8 mouse cellular contexts compared by ENCODE assay signal in the genomic region with DNA sequence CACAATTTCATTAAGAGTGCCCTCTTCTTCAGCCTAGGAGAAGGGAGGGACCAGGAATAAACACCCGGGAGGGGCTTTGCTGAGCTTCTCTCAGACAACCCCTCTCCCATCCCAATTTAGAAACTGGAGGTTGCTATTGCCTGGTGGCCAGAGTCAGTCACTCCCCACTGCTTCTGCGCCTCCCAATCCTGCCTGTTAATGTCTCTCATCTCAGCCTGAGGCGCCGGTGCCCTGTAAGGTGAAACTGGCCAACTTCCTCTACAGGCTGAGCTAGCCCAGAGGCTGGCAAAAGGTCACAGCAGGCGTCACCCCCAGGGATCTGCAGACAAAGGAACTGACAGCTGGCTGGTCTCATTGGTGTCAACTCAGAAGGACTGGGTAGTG.
DNase-seq lines count a peak whose midpoint lies in the region; ATAC-seq and TF ChIP-seq lines count a peak whose summit lies in the region.

No protein-coding gene starts in this region.

- ATAC-seq in intestine, embryonic 14.5 days (replicated peaks; ENCODE audit: low FRiP score, low TSS enrichment, low read depth) = no peak
- no peak for ATAC-seq in lung, embryonic 16.5 days (ENCODE audit: low read depth)
- ATAC-seq in forebrain, embryonic 16.5 days = no peak

- H3K9me3 ChIP-seq in intestine, embryonic 14.5 days (ENCODE audit: control insufficient read depth, low read length) = no peaks in the 10 kb centered on the region
- H3K9me3 ChIP-seq in lung, embryonic 16.5 days (ENCODE audit: control insufficient read depth, low read length) = no peaks in the 10 kb centered on the region
- H3K9me3 ChIP-seq in forebrain, embryonic 16.5 days (ENCODE audit: control insufficient read depth, low read length) = no peaks in the 10 kb centered on the region

- peaks cover 45% of the 10 kb centered on the region for H3K4me1 ChIP-seq in intestine, embryonic 14.5 days (replicated peaks; ENCODE audit: control insufficient read depth, insufficient read depth, low read length)
- peaks cover 49% of the 10 kb centered on the region for H3K4me1 ChIP-seq in lung, embryonic 16.5 days (replicated peaks; ENCODE audit: control insufficient read depth, insufficient read depth, low read length)
- peaks cover 26% of the 10 kb centered on the region for H3K4me1 ChIP-seq in forebrain, embryonic 16.5 days (replicated peaks; ENCODE audit: control insufficient read depth, insufficient read depth, low read length)

- H3K4me3 ChIP-seq in layer of hippocampus, adult 2 months = no peak overlapping the region
- no peak overlapping the region for H3K4me3 ChIP-seq in intestine, embryonic 14.5 days (ENCODE audit: low read depth, low read length)
- H3K4me3 ChIP-seq in lung, embryonic 16.5 days (ENCODE audit: low read length) = no peak overlapping the region
- H3K4me3 ChIP-seq in forebrain, embryonic 16.5 days (replicated peaks; ENCODE audit: low read length) = no peak overlapping the region

- peak overlapping the region; percentile 31; the same call in 1 of the 2 replicates for H3K4me2 ChIP-seq in intestine, embryonic 14.5 days (ENCODE audit: low read length)
- peak overlapping the region; percentile 16; the same call in 1 of the 2 replicates for H3K4me2 ChIP-seq in lung, embryonic 16.5 days (ENCODE audit: low read depth, low read length)
- H3K4me2 ChIP-seq in forebrain, embryonic 16.5 days (ENCODE audit: low read length) = no peak overlapping the region

- H3K27ac ChIP-seq in layer of hippocampus, adult 2 months = peak overlapping the region; percentile 78
- H3K27ac ChIP-seq in intestine, embryonic 14.5 days (ENCODE audit: low read depth) = peak overlapping the region; percentile 91
- H3K27ac ChIP-seq in lung, embryonic 16.5 days (ENCODE audit: low read length) = peak overlapping the region; percentile 70
- H3K27ac ChIP-seq in forebrain, embryonic 16.5 days (ENCODE audit: low read length) = no peak overlapping the region

- 11% methylated on average over 5 of the region's 5 CpGs for WGBS in intestine, embryonic 14.5 days
- 23% methylated on average over 5 of the region's 5 CpGs for WGBS in lung, embryonic 16.5 days
- 19% methylated on average over 5 of the region's 5 CpGs for WGBS in forebrain, embryonic 16.5 days

- H3K9ac ChIP-seq in intestine, embryonic 14.5 days (ENCODE audit: low read length) = 0 out of 2 replicates have a peak overlapping the region, but pooled peaks have one; percentile 0
- no peak overlapping the region; the same call in 1 of the 2 replicates for H3K9ac ChIP-seq in lung, embryonic 16.5 days (ENCODE audit: low read length)
- H3K9ac ChIP-seq in forebrain, embryonic 16.5 days (replicated peaks; ENCODE audit: low read depth, low read length) = no peak overlapping the region

- H3K36me3 ChIP-seq in intestine, embryonic 14.5 days (ENCODE audit: control insufficient read depth, insufficient read depth, low read length) = no peaks in the 10 kb centered on the region
- no peaks in the 10 kb centered on the region for H3K36me3 ChIP-seq in lung, embryonic 16.5 days (ENCODE audit: control insufficient read depth, insufficient read depth, low read length)
- H3K36me3 ChIP-seq in forebrain, embryonic 16.5 days (ENCODE audit: control insufficient read depth, insufficient read depth) = no peaks in the 10 kb centered on the region

- H3K27me3 ChIP-seq in intestine, embryonic 14.5 days (replicated peaks; ENCODE audit: control insufficient read depth, insufficient read depth, low read length) = no peaks in the 10 kb centered on the region
- H3K27me3 ChIP-seq in lung, embryonic 16.5 days (ENCODE audit: control insufficient read depth, insufficient read depth, low read depth, low read length) = no peaks in the 10 kb centered on the region
- no peaks in the 10 kb centered on the region for H3K27me3 ChIP-seq in forebrain, embryonic 16.5 days (replicated peaks; ENCODE audit: control insufficient read depth, insufficient read depth, low read length)

- no peak for DNase-seq in layer of hippocampus, adult 2 months (ENCODE audit: low spot score in 2 of 2)
- no peak for DNase-seq in layer of hippocampus, postnatal 10 days (ENCODE audit: low spot score in 2 of 2)
- DNase-seq in adrenal gland, postnatal 25 days = peak; percentile 24
- peak; percentile 59 for DNase-seq in intestine, embryonic 14.5 days (ENCODE audit: low spot score)
- peak; percentile 63 for DNase-seq in retina, postnatal 1 day
- no peak for DNase-seq in frontal cortex, postnatal 10 days (ENCODE audit: low spot score in 2 of 2)

- TF ChIP-seq CTCF in layer of hippocampus, adult 2 months (conservative IDR thresholded peaks at IDR 0.05) = no peak

Comparison
In these comparisons a context has a peak if more than half of its experiments do, and no peak if none do; other contexts are left out.
1. DNase-seq: peak in adrenal gland, postnatal 25 days (single experiment), intestine, embryonic 14.5 days (single experiment) and retina, postnatal 1 day (single experiment); none in layer of hippocampus, adult 2 months (0 of 2), layer of hippocampus, postnatal 10 days (0 of 2) and frontal cortex, postnatal 10 days (0 of 2).